Comparison of ENCODE assay signal across 21 mouse cellular contexts in the genomic region with DNA sequence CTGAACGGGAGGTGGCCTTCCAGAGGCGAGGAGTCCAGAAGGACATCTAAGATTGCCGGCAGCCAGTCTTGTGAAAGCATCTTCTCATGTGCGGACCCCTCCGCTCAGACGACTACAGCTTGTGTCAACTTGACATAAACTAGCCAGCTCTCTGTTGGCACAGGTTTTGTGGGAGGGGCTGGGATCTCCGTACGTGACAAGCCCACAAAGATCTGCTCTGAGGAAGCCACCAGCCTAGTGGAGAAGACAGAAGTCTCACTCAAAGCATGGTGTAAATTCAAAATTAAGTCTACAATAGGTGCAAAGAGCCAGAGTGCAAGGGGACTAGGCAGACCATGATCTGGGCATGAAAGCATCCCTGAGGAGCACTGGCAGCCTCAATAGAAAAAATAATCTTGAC.
DNase-seq lines count a peak whose midpoint lies in the region; ATAC-seq and TF ChIP-seq lines count a peak whose summit lies in the region.
"Had no signal": no experiment of that assay in that cellular context is flagged by ENCODE, and none has a peak within 500 bp of the region (broad histone marks: within the 10 kb centered on the region; RNA-seq: fewer than 3 reads in every experiment).

No protein-coding gene starts in this region.

- H3K36me3 ChIP-seq in heart, embryonic 10.5 days = no peaks in the 10 kb centered on the region
- H3K36me3 ChIP-seq in lung, embryonic 14.5 days (ENCODE audit: insufficient read depth) = no peaks in the 10 kb centered on the region
- H3K36me3 ChIP-seq in thymus, adult 2 months (ENCODE audit: control insufficient read depth, insufficient read depth, low read length) = no peaks in the 10 kb centered on the region
- H3K36me3 ChIP-seq in limb, embryonic 10.5 days = no peaks in the 10 kb centered on the region
- H3K36me3 ChIP-seq: embryonic facial prominence, embryonic 10.5 days; embryonic facial prominence, embryonic 12.5 days; forebrain, embryonic 15.5 days had no signal

- H3K9ac ChIP-seq in lung, embryonic 14.5 days = no peak overlapping the region
- H3K9ac ChIP-seq: embryonic facial prominence, embryonic 12.5 days; forebrain, embryonic 13.5 days; forebrain, embryonic 15.5 days had no signal

- TF ChIP-seq CTCF in lung, embryonic 14.5 days (IDR thresholded peaks at IDR 0.05; ENCODE audit: low read depth) = no peak
- no peak for TF ChIP-seq CTCF in lung, adult 2 months (IDR thresholded peaks at IDR 0.05; ENCODE audit: insufficient read depth, low read length)
- no peak for TF ChIP-seq CTCF in thymus, adult 2 months (IDR thresholded peaks at IDR 0.05; ENCODE audit: borderline replicate concordance, control insufficient read depth, extremely low read depth, insufficient read depth, low read length, poor library complexity)

- H3K4me2 ChIP-seq in lung, embryonic 14.5 days = no peak overlapping the region
- H3K4me2 ChIP-seq: embryonic facial prominence, embryonic 12.5 days; forebrain, embryonic 13.5 days; forebrain, embryonic 15.5 days had no signal

- 0 out of 2 replicates have a peak, but pooled peaks cover 13% of the 10 kb centered on the region for H3K4me1 ChIP-seq in heart, embryonic 10.5 days
- H3K4me1 ChIP-seq in lung, embryonic 14.5 days (ENCODE audit: insufficient read depth) = peaks cover 6% of the 10 kb centered on the region
- H3K4me1 ChIP-seq in lung, adult 2 months (ENCODE audit: control insufficient read depth, insufficient read depth, low read length) = no peaks in the 10 kb centered on the region
- H3K4me1 ChIP-seq in thymus, adult 2 months (replicated peaks; ENCODE audit: control insufficient read depth, insufficient read depth, low read length) = 0 out of 2 replicates have a peak, but pooled peaks cover 4% of the 10 kb centered on the region
- no peaks in the 10 kb centered on the region for H3K4me1 ChIP-seq in limb, embryonic 10.5 days
- H3K4me1 ChIP-seq: embryonic facial prominence, embryonic 12.5 days; forebrain, embryonic 13.5 days; forebrain, embryonic 15.5 days had no signal

- H3K4me3 ChIP-seq in heart, embryonic 10.5 days = no peak overlapping the region
- H3K4me3 ChIP-seq in lung, embryonic 14.5 days (ENCODE audit: low read depth, low read length) = no peak overlapping the region
- H3K4me3 ChIP-seq in lung, adult 2 months (replicated peaks; ENCODE audit: extremely low read depth, low read depth, low read length) = no peak overlapping the region
- no peak overlapping the region for H3K4me3 ChIP-seq in thymus, adult 2 months (ENCODE audit: control insufficient read depth, insufficient read depth, low read length)
- no peak overlapping the region for H3K4me3 ChIP-seq in limb, embryonic 10.5 days
- H3K4me3 ChIP-seq: embryonic facial prominence, embryonic 10.5 days; embryonic facial prominence, embryonic 12.5 days; forebrain, embryonic 13.5 days; forebrain, embryonic 15.5 days had no signal

- ATAC-seq in lung, embryonic 14.5 days (ENCODE audit: insufficient read depth) = no peak
- ATAC-seq: activated CD4-positive, CD25-positive, alpha-beta regulatory T cell, adult 4 months; forebrain, embryonic 13.5 days; forebrain, embryonic 15.5 days had no signal

- 76% methylated on average over 8 of the region's 8 CpGs for WGBS in heart, embryonic 10.5 days
- 47% methylated on average over 8 of the region's 8 CpGs for WGBS in lung, embryonic 14.5 days
- WGBS in lung, adult 2 months = 61% methylated on average over 8 of the region's 8 CpGs
- 87% methylated on average over 8 of the region's 8 CpGs for WGBS in thymus, adult 2 months
- 59% methylated on average over 8 of the region's 8 CpGs for WGBS in limb, embryonic 10.5 days

- DNase-seq in heart, embryonic 10.5 days (ENCODE audit: low spot score) = peak; percentile 51
- no peak for DNase-seq in heart, adult 18-20 months
- peak; percentile 47 for DNase-seq in lung, embryonic 14.5 days
- no peak for DNase-seq in lung, adult 2 months
- no peak for DNase-seq in thymus, adult 2 months
- no peak for DNase-seq in thymus, postnatal 4 days
- DNase-seq in limb, embryonic 10.5 days (ENCODE audit: low spot score) = peak; percentile 21
- no peak for DNase-seq in layer of hippocampus, postnatal 10 days (ENCODE audit: low spot score in 2 of 2)
- DNase-seq: adrenal gland, adult 8-10 months; adrenal gland, postnatal 14 days; adrenal gland, postnatal 36 days; cerebellum, adult 11-12 months; cerebellum, adult 2 months; cerebellum, adult 9-10 months; cerebellum, postnatal 10 days; cerebellum, postnatal 25 days had no signal

- no peaks in the 10 kb centered on the region for H3K27me3 ChIP-seq in heart, embryonic 10.5 days (ENCODE audit: insufficient read depth, poor library complexity, severe bottlenecking)
- H3K27me3 ChIP-seq in lung, embryonic 14.5 days (ENCODE audit: insufficient read depth, low read length) = no peaks in the 10 kb centered on the region
- H3K27me3 ChIP-seq in thymus, adult 2 months (ENCODE audit: control insufficient read depth, insufficient read depth, low read length) = no peaks in the 10 kb centered on the region
- H3K27me3 ChIP-seq in limb, embryonic 10.5 days (ENCODE audit: low read depth, poor library complexity, severe bottlenecking) = no peaks in the 10 kb centered on the region
- H3K27me3 ChIP-seq: embryonic facial prominence, embryonic 12.5 days; forebrain, embryonic 13.5 days; forebrain, embryonic 15.5 days had no signal

- H3K9me3 ChIP-seq in heart, embryonic 10.5 days = no peaks in the 10 kb centered on the region
- no peaks in the 10 kb centered on the region for H3K9me3 ChIP-seq in lung, embryonic 14.5 days (ENCODE audit: low read depth, low read length)
- no peaks in the 10 kb centered on the region for H3K9me3 ChIP-seq in limb, embryonic 10.5 days (replicated peaks)
- H3K9me3 ChIP-seq: embryonic facial prominence, embryonic 10.5 days; embryonic facial prominence, embryonic 12.5 days; forebrain, embryonic 13.5 days; forebrain, embryonic 15.5 days had no signal

- H3K27ac ChIP-seq in heart, embryonic 10.5 days = no peak overlapping the region
- no peak overlapping the region for H3K27ac ChIP-seq in lung, embryonic 14.5 days (ENCODE audit: low read depth)
- peak overlapping the region; percentile 15; the same call in 1 of the 2 replicates for H3K27ac ChIP-seq in thymus, adult 2 months (ENCODE audit: control insufficient read depth, insufficient read depth, low read length)
- no peak overlapping the region for H3K27ac ChIP-seq in limb, embryonic 10.5 days
- H3K27ac ChIP-seq: embryonic facial prominence, embryonic 10.5 days; embryonic facial prominence, embryonic 12.5 days; forebrain, embryonic 13.5 days; forebrain, embryonic 15.5 days had no signal

- no peak for TF ChIP-seq POLR2A in lung, adult 2 months (IDR thresholded peaks at IDR 0.05; ENCODE audit: borderline replicate concordance, extremely low read depth, low read depth, low read length)
- TF ChIP-seq POLR2A in thymus, adult 2 months (IDR thresholded peaks at IDR 0.05; ENCODE audit: control insufficient read depth, extremely low read depth, insufficient read depth, low read length, poor library complexity) = no peak

Comparison
In these comparisons a context has a peak if more than half of its experiments do, and no peak if none do; other contexts are left out.
1. DNase-seq: peak in heart, embryonic 10.5 days (single experiment), lung, embryonic 14.5 days (single experiment) and limb, embryonic 10.5 days (single experiment); none in heart, adult 18-20 months (0 of 2), lung, adult 2 months (single experiment), thymus, adult 2 months (single experiment), thymus, postnatal 4 days (single experiment) and layer of hippocampus, postnatal 10 days (0 of 2).